Mouse (Mus musculus): ENCODE data around the gene Tctex1d2. TPM values are rescaled to one million over a fixed set of nuclear protein-coding genes. Genes with fewer than 3 reads are reported as not detected.

Gene Tctex1d2
- polyA plus RNA-seq, 1 experiment from 2014 or later: 15.1 TPM

DNA sequence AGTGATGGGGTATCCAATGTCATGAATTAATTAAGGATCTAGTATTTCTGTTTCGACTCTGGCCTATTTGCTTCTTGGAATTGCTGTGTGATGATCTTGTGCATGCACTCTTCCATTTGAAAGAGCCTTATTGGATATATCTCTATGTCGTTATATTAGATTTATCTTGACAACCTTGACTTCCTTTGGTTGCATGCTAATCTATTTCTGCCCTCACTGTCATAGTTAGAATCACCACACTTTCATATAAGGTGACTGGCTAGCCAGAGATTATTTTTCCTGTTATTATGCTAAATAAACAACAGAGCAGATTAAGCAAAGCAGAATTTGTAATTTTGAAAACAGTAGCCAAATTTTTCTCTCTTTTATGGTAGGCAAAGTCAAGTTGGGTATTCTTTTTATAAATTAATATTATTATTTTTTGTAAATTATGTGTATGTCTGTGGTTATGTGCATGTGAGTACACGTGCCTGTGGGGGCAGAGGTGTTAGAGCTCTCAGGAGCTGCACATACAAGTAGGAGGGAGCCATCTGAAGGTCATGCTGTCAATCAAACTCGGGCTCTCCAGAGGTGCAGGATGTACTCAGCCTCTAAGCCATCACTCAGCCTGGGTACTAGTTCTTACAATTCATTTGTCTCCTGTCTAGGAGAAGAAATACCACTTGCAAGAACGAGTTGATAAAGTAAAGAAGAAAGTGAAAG, 50.1 kb downstream of the Tctex1d2 start:
- ATAC-seq (replicated peaks; ENCODE audit: low FRiP score) (no peak), DNase-seq (ENCODE audit: low spot score) (no peak)
- Histone ChIP-seq H3K9me3 (ENCODE audit: control insufficient read depth, low read length) (no peaks in the 10 kb centered on the region), H3K4me1 (replicated peaks; ENCODE audit: control insufficient read depth, insufficient read depth, low read length) (no peaks in the 10 kb centered on the region), H3K4me3 (ENCODE audit: low read depth, low read length) (no peak overlapping the region), H3K27ac (ENCODE audit: low read depth, low read length) (no peak overlapping the region), H3K36me3 (ENCODE audit: control insufficient read depth, insufficient read depth, low read length) (peaks cover 17% of the 10 kb centered on the region), H3K4me2 (no peak overlapping the region), H3K9ac (ENCODE audit: low read depth, low read length) (no peak overlapping the region), H3K27me3 (replicated peaks; ENCODE audit: control insufficient read depth, insufficient read depth, low read length) (no peaks in the 10 kb centered on the region)
- 63% methylated on average over 5 of the region's 5 CpGs for WGBS

DNA sequence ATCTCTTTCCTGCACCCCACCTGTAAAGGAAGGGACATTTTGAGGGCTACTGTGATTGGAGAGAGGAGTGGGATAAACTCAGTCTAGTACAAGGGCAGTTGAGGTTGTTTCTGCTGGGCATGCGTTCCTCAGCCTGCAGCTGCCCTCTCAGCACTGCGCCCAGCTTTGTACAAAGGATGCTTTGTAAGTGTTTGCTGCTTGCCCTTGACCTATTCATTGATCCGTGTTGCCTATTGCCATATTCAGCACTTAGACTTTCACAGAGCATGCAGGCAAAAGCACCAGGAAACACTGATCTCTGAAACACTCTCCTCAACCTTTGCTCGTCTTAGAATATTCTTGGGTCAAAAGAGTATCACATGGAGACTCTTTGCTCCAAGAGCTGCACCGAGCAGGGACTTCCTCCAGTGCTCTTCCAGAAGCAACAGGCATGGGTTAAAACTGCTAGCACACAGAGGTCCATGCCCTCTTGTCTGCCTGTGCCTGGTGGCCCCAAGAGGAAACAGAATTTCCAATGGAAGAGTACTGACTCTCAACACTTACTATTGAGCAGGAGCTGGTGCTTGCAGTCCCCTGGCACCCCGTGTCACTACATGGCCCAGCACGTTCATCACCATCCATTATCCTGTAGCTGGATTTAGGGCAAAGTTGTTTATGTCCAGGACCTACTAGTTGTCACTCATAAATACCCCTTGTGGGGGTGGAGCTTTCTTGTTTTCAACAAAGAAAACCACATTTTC, 52.9 kb downstream of the Tctex1d2 start:
- no peaks in the 10 kb centered on the region for H3K9me3 ChIP-seq (ENCODE audit: control insufficient read depth, low read length)
- DNase-seq (ENCODE audit: low spot score) (no peak), ATAC-seq (replicated peaks; ENCODE audit: low FRiP score) (no peak)
- no peak overlapping the region for H3K27ac ChIP-seq (ENCODE audit: low read depth, low read length)
- H3K4me2 ChIP-seq: no peak overlapping the region
- no peak overlapping the region for H3K4me3 ChIP-seq (ENCODE audit: low read depth, low read length)
- H3K36me3 ChIP-seq (ENCODE audit: control insufficient read depth, insufficient read depth, low read length): peaks cover 13% of the 10 kb centered on the region
- H3K27me3 ChIP-seq (replicated peaks; ENCODE audit: control insufficient read depth, insufficient read depth, low read length): no peaks in the 10 kb centered on the region
- no peaks in the 10 kb centered on the region for H3K4me1 ChIP-seq (replicated peaks; ENCODE audit: control insufficient read depth, insufficient read depth, low read length)
- 85% methylated on average over 7 of the region's 7 CpGs for WGBS
- no peak overlapping the region for H3K9ac ChIP-seq (ENCODE audit: low read depth, low read length)

DNA sequence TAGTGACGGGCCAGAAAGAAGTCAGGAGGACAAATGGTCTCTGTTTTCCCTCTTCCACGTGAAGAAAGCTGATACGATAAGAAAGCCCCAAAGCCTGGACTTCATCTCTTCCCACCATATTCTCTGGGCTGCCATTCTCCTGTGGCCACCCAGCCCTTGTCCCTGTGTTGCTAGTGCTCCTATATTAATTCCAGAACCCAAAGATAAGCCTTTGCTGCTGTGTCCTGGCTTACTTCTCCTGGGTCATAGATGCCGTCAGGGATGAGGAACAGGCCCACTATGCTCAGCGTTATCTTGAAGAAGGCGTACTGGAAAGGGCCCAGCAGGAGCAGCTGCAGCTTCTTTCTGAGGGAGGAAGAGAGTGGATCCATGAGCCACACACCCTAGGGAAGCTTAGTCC, 57.8 kb downstream of the Tctex1d2 start:
- no peak for DNase-seq (ENCODE audit: low spot score)
- Histone ChIP-seq H3K4me1 (replicated peaks; ENCODE audit: control insufficient read depth, insufficient read depth, low read length) (no peaks in the 10 kb centered on the region), H3K27me3 (replicated peaks; ENCODE audit: control insufficient read depth, insufficient read depth, low read length) (no peaks in the 10 kb centered on the region), H3K9ac (ENCODE audit: low read depth, low read length) (no peak overlapping the region), H3K4me3 (ENCODE audit: low read depth, low read length) (no peak overlapping the region), H3K27ac (ENCODE audit: low read depth, low read length) (no peak overlapping the region), H3K9me3 (ENCODE audit: control insufficient read depth, low read length) (no peaks in the 10 kb centered on the region), H3K36me3 (ENCODE audit: control insufficient read depth, insufficient read depth, low read length) (peaks cover 3% of the 10 kb centered on the region; the same call in 1 of the 2 replicates), H3K4me2 (no peak overlapping the region)
- no peak for ATAC-seq (replicated peaks; ENCODE audit: low FRiP score)
- WGBS: 72% methylated on average over 6 of the region's 6 CpGs

Other genes with a start within 250 kb of the Tctex1d2 start
- 0.62 and 1.2 TPM in 2 replicates for gene Bex6, start 239.9 kb upstream of the Tctex1d2 start, polyA plus RNA-seq (2014; fragmentation: Nextera tagmentation; extraction: Ambion mirVana)
- 13.0 and 13.3 TPM in 2 replicates for gene Fbxo45, start 172.5 kb upstream of the Tctex1d2 start, polyA plus RNA-seq (2014; fragmentation: Nextera tagmentation; extraction: Ambion mirVana)
- 22.0 and 23.2 TPM in 2 replicates for gene Wdr53, start 172.5 kb upstream of the Tctex1d2 start, polyA plus RNA-seq (2014; fragmentation: Nextera tagmentation; extraction: Ambion mirVana)
- not detected in 2 replicates for gene Smco1, start 148.2 kb upstream of the Tctex1d2 start, polyA plus RNA-seq (2014; fragmentation: Nextera tagmentation; extraction: Ambion mirVana)
- 19.7 and 20.8 TPM in 2 replicates for gene Rnf168, start 142.2 kb upstream of the Tctex1d2 start, polyA plus RNA-seq (2014; fragmentation: Nextera tagmentation; extraction: Ambion mirVana)
- gene Ubxn7, start 87.4 kb upstream of the Tctex1d2 start, polyA plus RNA-seq (2014; fragmentation: Nextera tagmentation; extraction: Ambion mirVana): 13.7 and 15.3 TPM in 2 replicates
- not detected in 2 replicates for gene Tm4sf19, start 19.2 kb upstream of the Tctex1d2 start, polyA plus RNA-seq (2014; fragmentation: Nextera tagmentation; extraction: Ambion mirVana)
- 37.0 and 42.8 TPM in 2 replicates for gene Pcyt1a, start 11.2 kb downstream of the Tctex1d2 start, polyA plus RNA-seq (2014; fragmentation: Nextera tagmentation; extraction: Ambion mirVana)
- 1.3 TPM in 2 replicates for gene Slc51a, start 68.2 kb downstream of the Tctex1d2 start, polyA plus RNA-seq (2014; fragmentation: Nextera tagmentation; extraction: Ambion mirVana)
- not detected in 2 replicates for gene Zdhhc19, start 76.6 kb downstream of the Tctex1d2 start, polyA plus RNA-seq (2014; fragmentation: Nextera tagmentation; extraction: Ambion mirVana)
- 220 and 245 TPM in 2 replicates for gene Tfrc, start 189.2 kb downstream of the Tctex1d2 start, polyA plus RNA-seq (2014; fragmentation: Nextera tagmentation; extraction: Ambion mirVana)
- gene Tnk2, start 224.2 kb downstream of the Tctex1d2 start, polyA plus RNA-seq (2014; fragmentation: Nextera tagmentation; extraction: Ambion mirVana): 10.8 and 11.6 TPM in 2 replicates